26 mouse cellular contexts compared by ENCODE assay signal in genomic region chr7:16132926-16133325, GRCm38 (mm10). TPM values are rescaled to one million over a fixed set of nuclear protein-coding genes. Genes with fewer than 3 reads are reported as not detected.
DNase-seq lines count a peak whose midpoint lies in the region; ATAC-seq lines count a peak whose summit lies in the region.
"Had no signal": no experiment of that assay in that cellular context is flagged by ENCODE, and none has a peak within 500 bp of the region (broad histone marks: within the 10 kb centered on the region; RNA-seq: fewer than 3 reads in every experiment).

No protein-coding gene starts in this region.

- no peaks in the 10 kb centered on the region for H3K27me3 ChIP-seq in forebrain, embryonic 11.5 days (ENCODE audit: control insufficient read depth, insufficient read depth, low read length)
- H3K27me3 ChIP-seq in forebrain, embryonic 15.5 days: no peaks in the 10 kb centered on the region
- H3K27me3 ChIP-seq in hindbrain, embryonic 13.5 days: no peaks in the 10 kb centered on the region
- no peaks in the 10 kb centered on the region for H3K27me3 ChIP-seq in hindbrain, embryonic 16.5 days (replicated peaks; ENCODE audit: control insufficient read depth, insufficient read depth, low read length)
- no peaks in the 10 kb centered on the region for H3K27me3 ChIP-seq in midbrain, embryonic 14.5 days (ENCODE audit: control insufficient read depth, insufficient read depth, low read length)
- no peaks in the 10 kb centered on the region for H3K27me3 ChIP-seq in midbrain, embryonic 15.5 days (replicated peaks)
- H3K27me3 ChIP-seq: embryonic facial prominence, embryonic 12.5 days; intestine, embryonic 15.5 days had no signal

- 74% methylated on average over 3 of the region's 3 CpGs for WGBS in forebrain, embryonic 11.5 days
- 63% methylated on average over 3 of the region's 3 CpGs for WGBS in forebrain, embryonic 15.5 days
- 74% methylated on average over 3 of the region's 3 CpGs for WGBS in hindbrain, embryonic 13.5 days
- WGBS in hindbrain, embryonic 16.5 days: 60% methylated on average over 3 of the region's 3 CpGs
- WGBS in midbrain, embryonic 14.5 days: 75% methylated on average over 3 of the region's 3 CpGs
- WGBS in midbrain, embryonic 15.5 days: 69% methylated on average over 3 of the region's 3 CpGs

- no peak for DNase-seq in forebrain, embryonic 11.5 days (ENCODE audit: low spot score)
- DNase-seq in midbrain, embryonic 14.5 days: no peak
- DNase-seq in adrenal gland, postnatal 36 days: no peak
- DNase-seq: adrenal gland, postnatal 25 days; B cell, adult 2 months; heart, adult 2 months; heart, postnatal 4 days; kidney, adult 2 months; kidney, postnatal 36 days; layer of hippocampus, postnatal 36 days; liver; lung, adult 2 months; lung, postnatal 10 days; thymus, postnatal 4 days had no signal

- peak overlapping the region; percentile 13; the same call in 1 of the 2 replicates for H3K9ac ChIP-seq in forebrain, embryonic 11.5 days (ENCODE audit: low read length)
- no peak overlapping the region for H3K9ac ChIP-seq in forebrain, embryonic 15.5 days (replicated peaks)
- no peak overlapping the region; the same call in 1 of the 2 replicates for H3K9ac ChIP-seq in hindbrain, embryonic 13.5 days
- no peak overlapping the region for H3K9ac ChIP-seq in hindbrain, embryonic 16.5 days (ENCODE audit: low read depth, low read length)
- 0 out of 2 replicates have a peak overlapping the region, but pooled peaks have one; percentile 16 for H3K9ac ChIP-seq in midbrain, embryonic 14.5 days (replicated peaks; ENCODE audit: low read length)
- H3K9ac ChIP-seq in midbrain, embryonic 15.5 days: no peak overlapping the region
- H3K9ac ChIP-seq: embryonic facial prominence, embryonic 12.5 days; heart, embryonic 12.5 days; intestine, embryonic 15.5 days; liver, embryonic 14.5 days had no signal

- H3K36me3 ChIP-seq in forebrain, embryonic 11.5 days (ENCODE audit: control insufficient read depth, insufficient read depth, low read length): no peaks in the 10 kb centered on the region
- H3K36me3 ChIP-seq in forebrain, embryonic 15.5 days: no peaks in the 10 kb centered on the region
- H3K36me3 ChIP-seq in hindbrain, embryonic 13.5 days: no peaks in the 10 kb centered on the region
- no peaks in the 10 kb centered on the region for H3K36me3 ChIP-seq in hindbrain, embryonic 16.5 days (ENCODE audit: control insufficient read depth, insufficient read depth, low read length)
- H3K36me3 ChIP-seq in midbrain, embryonic 14.5 days (ENCODE audit: control insufficient read depth, insufficient read depth, low read length): no peaks in the 10 kb centered on the region
- H3K36me3 ChIP-seq in midbrain, embryonic 15.5 days (replicated peaks): no peaks in the 10 kb centered on the region
- H3K36me3 ChIP-seq: embryonic facial prominence, embryonic 12.5 days; intestine, embryonic 15.5 days had no signal

- H3K4me1 ChIP-seq in forebrain, embryonic 11.5 days (replicated peaks; ENCODE audit: control insufficient read depth, insufficient read depth, low read length): peaks cover 28% of the 10 kb centered on the region
- peaks cover 78% of the 10 kb centered on the region for H3K4me1 ChIP-seq in forebrain, embryonic 15.5 days
- H3K4me1 ChIP-seq in hindbrain, embryonic 13.5 days (replicated peaks): peaks cover 81% of the 10 kb centered on the region
- peaks cover 42% of the 10 kb centered on the region for H3K4me1 ChIP-seq in hindbrain, embryonic 16.5 days (ENCODE audit: control insufficient read depth, insufficient read depth, low read depth, low read length)
- H3K4me1 ChIP-seq in midbrain, embryonic 14.5 days (ENCODE audit: control insufficient read depth, insufficient read depth, low read length): peaks cover 53% of the 10 kb centered on the region
- H3K4me1 ChIP-seq in midbrain, embryonic 15.5 days: peaks cover 67% of the 10 kb centered on the region

- H3K9me3 ChIP-seq in forebrain, embryonic 11.5 days (ENCODE audit: control insufficient read depth, low read length): no peaks in the 10 kb centered on the region
- H3K9me3 ChIP-seq in forebrain, embryonic 15.5 days: no peaks in the 10 kb centered on the region
- no peaks in the 10 kb centered on the region for H3K9me3 ChIP-seq in hindbrain, embryonic 13.5 days
- H3K9me3 ChIP-seq in hindbrain, embryonic 16.5 days (ENCODE audit: control insufficient read depth, low read length): no peaks in the 10 kb centered on the region
- no peaks in the 10 kb centered on the region for H3K9me3 ChIP-seq in midbrain, embryonic 14.5 days (ENCODE audit: control insufficient read depth, low read length)
- no peaks in the 10 kb centered on the region for H3K9me3 ChIP-seq in midbrain, embryonic 15.5 days
- H3K9me3 ChIP-seq: embryonic facial prominence, embryonic 12.5 days; heart, embryonic 12.5 days; intestine, embryonic 15.5 days had no signal

- no peak for ATAC-seq in forebrain, embryonic 11.5 days (replicated peaks; ENCODE audit: low FRiP score)
- ATAC-seq in forebrain, embryonic 15.5 days (replicated peaks): no peak
- ATAC-seq in hindbrain, embryonic 13.5 days (ENCODE audit: low FRiP score): no peak
- no peak for ATAC-seq in hindbrain, embryonic 16.5 days
- ATAC-seq in midbrain, embryonic 14.5 days (ENCODE audit: low FRiP score, low TSS enrichment): no peak
- no peak for ATAC-seq in midbrain, embryonic 15.5 days (replicated peaks)
- ATAC-seq: hindbrain, postnatal 0 days; intestine, embryonic 15.5 days had no signal

- H3K4me2 ChIP-seq in forebrain, embryonic 11.5 days (ENCODE audit: low read depth, low read length, severe bottlenecking): no peak overlapping the region
- no peak overlapping the region for H3K4me2 ChIP-seq in forebrain, embryonic 15.5 days (replicated peaks)
- H3K4me2 ChIP-seq in hindbrain, embryonic 13.5 days: peak overlapping the region; percentile 76; the same call in 1 of the 2 replicates
- no peak overlapping the region for H3K4me2 ChIP-seq in hindbrain, embryonic 16.5 days (ENCODE audit: low read length)
- peak overlapping the region; percentile 73; the same call in 1 of the 2 replicates for H3K4me2 ChIP-seq in midbrain, embryonic 14.5 days (ENCODE audit: low read length)
- no peak overlapping the region for H3K4me2 ChIP-seq in midbrain, embryonic 15.5 days
- H3K4me2 ChIP-seq: embryonic facial prominence, embryonic 12.5 days; heart, embryonic 12.5 days had no signal

- H3K4me3 ChIP-seq in forebrain, embryonic 11.5 days (ENCODE audit: low read depth, low read length): no peak overlapping the region
- no peak overlapping the region for H3K4me3 ChIP-seq in forebrain, embryonic 15.5 days
- no peak overlapping the region for H3K4me3 ChIP-seq in hindbrain, embryonic 13.5 days
- no peak overlapping the region for H3K4me3 ChIP-seq in hindbrain, embryonic 16.5 days (ENCODE audit: low read length)
- no peak overlapping the region for H3K4me3 ChIP-seq in midbrain, embryonic 14.5 days (replicated peaks; ENCODE audit: low read depth, low read length)
- H3K4me3 ChIP-seq in midbrain, embryonic 15.5 days: no peak overlapping the region
- H3K4me3 ChIP-seq: embryonic facial prominence, embryonic 12.5 days; heart, adult 2 months; heart, embryonic 12.5 days; intestine, embryonic 15.5 days had no signal

- H3K27ac ChIP-seq in forebrain, embryonic 11.5 days (ENCODE audit: low read depth, low read length): no peak overlapping the region
- no peak overlapping the region for H3K27ac ChIP-seq in forebrain, embryonic 15.5 days (replicated peaks)
- H3K27ac ChIP-seq in hindbrain, embryonic 13.5 days: peak overlapping the region; percentile 83
- no peak overlapping the region for H3K27ac ChIP-seq in hindbrain, embryonic 16.5 days (ENCODE audit: low read depth, low read length)
- 0 out of 2 replicates have a peak overlapping the region, but pooled peaks have one; percentile 1 for H3K27ac ChIP-seq in midbrain, embryonic 14.5 days (replicated peaks; ENCODE audit: low read depth, low read length)
- H3K27ac ChIP-seq in midbrain, embryonic 15.5 days: no peak overlapping the region
- H3K27ac ChIP-seq: embryonic facial prominence, embryonic 12.5 days; heart, adult 2 months; hindbrain, postnatal 0 days; intestine, embryonic 15.5 days; liver, embryonic 14.5 days; macrophage had no signal

RNA-seq across cellular contexts. Expression of gene Slc8a2, which starts 3.3 kb away (rescaled TPM):
- polyA plus RNA-seq in forebrain, embryonic 11.5 days (2014; fragmentation: Nextera tagmentation; extraction: Ambion mirVana): 0.36 and 0.88 TPM in 2 replicates
- polyA plus RNA-seq in forebrain, embryonic 15.5 days (2015; fragmentation: Nextera tagmentation; extraction: Ambion mirVana): 0.96 and 1.1 TPM in 2 replicates
- polyA plus RNA-seq in hindbrain, embryonic 13.5 days (2015; fragmentation: Nextera tagmentation; extraction: Ambion mirVana): 0.96 and 1.1 TPM in 2 replicates
- polyA plus RNA-seq in hindbrain, embryonic 16.5 days (2015; fragmentation: Nextera tagmentation; extraction: Ambion mirVana): 1.1 and 1.2 TPM in 2 replicates
- 1.1 and 1.2 TPM in 2 replicates for polyA plus RNA-seq in midbrain, embryonic 14.5 days (2014; fragmentation: Nextera tagmentation; extraction: Ambion mirVana)
- 0.80 and 0.88 TPM in 2 replicates for polyA plus RNA-seq in midbrain, embryonic 15.5 days (2015; fragmentation: Nextera tagmentation; extraction: Ambion mirVana)
- 1 to 10 TPM; 1.7 to 2.6 TPM for total RNA-seq in adrenal gland, postnatal 36 days (2021)
- total RNA-seq: megakaryocyte-erythroid progenitor cell, adult 5-6 weeks; monocyte, adult 5-6 weeks had no signal
- polyA plus RNA-seq: macrophage had no signal

RNA-seq across cellular contexts. Expression of gene Kptn, which starts 13.2 kb away (rescaled TPM):
- 19.7 and 22.5 TPM in 2 replicates for polyA plus RNA-seq in forebrain, embryonic 11.5 days (2014; fragmentation: Nextera tagmentation; extraction: Ambion mirVana)
- 43.0 and 43.7 TPM in 2 replicates for polyA plus RNA-seq in forebrain, embryonic 15.5 days (2015; fragmentation: Nextera tagmentation; extraction: Ambion mirVana)
- 37.3 and 42.2 TPM in 2 replicates for polyA plus RNA-seq in hindbrain, embryonic 13.5 days (2015; fragmentation: Nextera tagmentation; extraction: Ambion mirVana)
- polyA plus RNA-seq in hindbrain, embryonic 16.5 days (2015; fragmentation: Nextera tagmentation; extraction: Ambion mirVana): 48.3 and 49.8 TPM in 2 replicates
- 33.1 and 40.5 TPM in 2 replicates for polyA plus RNA-seq in midbrain, embryonic 14.5 days (2014; fragmentation: Nextera tagmentation; extraction: Ambion mirVana)
- polyA plus RNA-seq in midbrain, embryonic 15.5 days (2015; fragmentation: Nextera tagmentation; extraction: Ambion mirVana): 51.2 and 55.1 TPM in 2 replicates
- total RNA-seq in adrenal gland, postnatal 36 days (2021): 10 to 100 TPM; 20.0 to 22.6 TPM

RNA-seq across cellular contexts. Expression of gene Napa, which starts 34.7 kb away (rescaled TPM):
- 156 and 167 TPM in 2 replicates for polyA plus RNA-seq in forebrain, embryonic 11.5 days (2014; fragmentation: Nextera tagmentation; extraction: Ambion mirVana)
- polyA plus RNA-seq in forebrain, embryonic 15.5 days (2015; fragmentation: Nextera tagmentation; extraction: Ambion mirVana): 186 and 200 TPM in 2 replicates
- polyA plus RNA-seq in hindbrain, embryonic 13.5 days (2015; fragmentation: Nextera tagmentation; extraction: Ambion mirVana): 212 and 237 TPM in 2 replicates
- polyA plus RNA-seq in hindbrain, embryonic 16.5 days (2015; fragmentation: Nextera tagmentation; extraction: Ambion mirVana): 236 and 255 TPM in 2 replicates
- polyA plus RNA-seq in midbrain, embryonic 14.5 days (2014; fragmentation: Nextera tagmentation; extraction: Ambion mirVana): 209 and 245 TPM in 2 replicates
- polyA plus RNA-seq in midbrain, embryonic 15.5 days (2015; fragmentation: Nextera tagmentation; extraction: Ambion mirVana): 224 and 234 TPM in 2 replicates
- total RNA-seq in adrenal gland, postnatal 36 days (2021): 100 to 1,000 TPM; 143 to 167 TPM

RNA-seq across cellular contexts. Expression of gene Meis3, which starts 42.0 kb away (rescaled TPM):
- 77.8 and 79.7 TPM in 2 replicates for polyA plus RNA-seq in forebrain, embryonic 11.5 days (2014; fragmentation: Nextera tagmentation; extraction: Ambion mirVana)
- polyA plus RNA-seq in forebrain, embryonic 15.5 days (2015; fragmentation: Nextera tagmentation; extraction: Ambion mirVana): 110 and 116 TPM in 2 replicates
- 147 and 160 TPM in 2 replicates for polyA plus RNA-seq in hindbrain, embryonic 13.5 days (2015; fragmentation: Nextera tagmentation; extraction: Ambion mirVana)
- polyA plus RNA-seq in hindbrain, embryonic 16.5 days (2015; fragmentation: Nextera tagmentation; extraction: Ambion mirVana): 96.6 and 122 TPM in 2 replicates
- 137 and 151 TPM in 2 replicates for polyA plus RNA-seq in midbrain, embryonic 14.5 days (2014; fragmentation: Nextera tagmentation; extraction: Ambion mirVana)
- polyA plus RNA-seq in midbrain, embryonic 15.5 days (2015; fragmentation: Nextera tagmentation; extraction: Ambion mirVana): 164 and 166 TPM in 2 replicates
- 10 to 100 TPM; 11.6 to 14.0 TPM for total RNA-seq in adrenal gland, postnatal 36 days (2021)

Comparison
In these comparisons a context has a peak if more than half of its experiments do, and no peak if none do; other contexts are left out.
1. H3K27ac ChIP-seq: peak in hindbrain, embryonic 13.5 days (single experiment) and midbrain, embryonic 14.5 days (single experiment); none in forebrain, embryonic 11.5 days (single experiment), forebrain, embryonic 15.5 days (single experiment), hindbrain, embryonic 16.5 days (single experiment) and midbrain, embryonic 15.5 days (single experiment).
2. H3K4me2 ChIP-seq: peak in hindbrain, embryonic 13.5 days (single experiment) and midbrain, embryonic 14.5 days (single experiment); none in forebrain, embryonic 11.5 days (single experiment), forebrain, embryonic 15.5 days (single experiment), hindbrain, embryonic 16.5 days (single experiment) and midbrain, embryonic 15.5 days (single experiment).
3. H3K9ac ChIP-seq: peak in forebrain, embryonic 11.5 days (single experiment) and midbrain, embryonic 14.5 days (single experiment); none in forebrain, embryonic 15.5 days (single experiment), hindbrain, embryonic 13.5 days (single experiment), hindbrain, embryonic 16.5 days (single experiment) and midbrain, embryonic 15.5 days (single experiment).